Mouse (Mus musculus) thymus, postnatal 4 days (tissue): Measurements from ENCODE around the gene S100a7a.
A peak's percentile ranks its signal among the peaks of the same experiment; 100 is the strongest.

Experiments used
- DNase-seq: peaks from one replicate; pipeline ENCODE4 v3.0.0; 2021

S100a7a gene

GRCm38 (mm10) chr3:90629298-90629697 lies 24.5 kb upstream of the S100a7a start:
- no peak for DNase-seq

DNA sequence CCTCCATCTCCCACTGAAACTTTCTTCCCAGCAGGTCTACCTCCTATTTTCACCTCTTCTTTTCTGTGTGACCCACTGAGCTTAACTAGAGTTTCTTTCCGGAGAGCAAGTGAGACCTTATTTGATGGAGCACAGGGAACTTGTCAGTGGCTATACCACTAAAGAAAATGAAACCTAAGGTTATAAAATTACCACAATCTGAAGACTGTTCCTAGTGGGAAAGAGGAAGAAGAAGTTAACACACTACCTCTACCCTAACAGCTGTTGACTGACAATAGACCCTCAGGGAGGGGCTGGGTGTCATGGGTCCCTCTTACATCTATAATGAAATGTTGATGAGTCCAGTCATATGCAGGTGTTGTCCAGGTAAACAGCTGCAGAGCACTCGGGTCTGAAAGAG lies 21.8 kb upstream of the S100a7a start:
- no peak for DNase-seq

GRCm38 (mm10) chr3:90638511-90639275 lies 15.1 kb upstream of the S100a7a start:
- DNase-seq: no peak

DNA sequence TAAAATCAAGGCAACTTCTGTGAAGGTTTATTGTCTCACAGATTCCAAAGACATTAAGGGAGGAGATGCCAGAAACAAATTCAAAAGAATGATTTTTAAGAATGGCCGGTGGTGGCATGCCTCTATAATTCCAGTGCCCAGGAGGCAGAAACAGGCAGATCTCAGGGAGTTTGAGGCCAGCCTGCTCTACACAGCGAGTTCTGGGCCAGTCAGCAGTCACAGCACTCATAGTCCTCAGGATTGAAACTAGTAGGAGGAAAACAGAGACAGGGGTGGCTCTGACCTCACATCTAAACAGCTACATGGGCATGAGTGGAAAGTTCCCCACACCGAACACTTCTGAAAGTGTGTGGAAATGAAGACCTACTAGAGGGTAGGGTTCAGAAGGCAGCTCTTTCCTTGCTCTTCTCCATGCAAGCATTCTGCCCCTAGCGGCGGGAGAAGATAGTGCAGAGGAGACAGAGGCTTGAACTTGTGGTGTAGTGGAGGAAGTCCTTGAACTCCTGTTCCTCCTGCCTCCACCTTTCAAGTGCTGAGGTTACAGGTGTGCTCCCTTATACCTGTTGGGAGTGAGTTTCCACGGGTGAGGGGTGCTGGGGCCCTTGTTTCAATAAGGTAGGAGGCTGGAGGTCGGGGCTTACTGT lies 14.2 kb upstream of the S100a7a start:
- peak; percentile 81 for DNase-seq

DNA sequence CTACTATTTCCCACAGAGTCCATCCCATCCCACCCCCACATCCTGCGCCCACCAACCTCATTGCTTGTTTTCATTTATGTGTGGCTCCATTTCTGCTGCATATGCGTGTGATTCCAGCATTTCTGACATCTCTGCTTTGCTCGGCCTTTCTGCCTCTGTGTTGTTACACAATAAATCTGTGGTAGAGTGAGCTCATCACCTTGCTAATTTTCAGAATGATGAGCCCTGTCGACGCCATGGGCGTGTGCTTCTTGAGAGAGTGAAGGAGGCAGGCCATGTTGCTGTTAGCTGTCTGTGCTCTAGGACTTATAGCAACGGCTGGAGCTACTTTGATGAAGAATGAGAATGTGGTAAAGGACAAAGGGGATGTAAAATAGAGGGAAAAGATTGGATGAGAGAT lies 12.8 kb upstream of the S100a7a start:
- no peak for DNase-seq

DNA sequence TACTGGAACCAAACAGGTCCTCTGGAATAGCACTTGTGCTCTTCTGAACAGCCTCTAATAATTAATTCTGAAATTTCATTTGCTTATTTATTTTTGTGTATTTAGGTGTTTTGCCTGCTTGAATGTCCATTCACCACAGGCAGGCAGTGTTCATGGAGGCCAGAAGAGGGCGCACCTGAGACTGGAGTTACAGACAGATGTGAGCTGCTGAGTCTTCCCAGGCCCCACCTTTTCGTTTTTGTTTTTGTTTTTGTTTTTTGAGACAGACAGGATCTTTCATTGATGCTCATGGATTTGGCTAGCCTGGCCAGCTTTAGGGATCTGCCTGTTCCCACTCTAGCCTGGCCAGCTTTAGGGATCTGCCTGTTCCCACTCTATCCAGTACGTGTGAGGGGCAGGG lies 9.6 kb upstream of the S100a7a start:
- peak; percentile 82 for DNase-seq

- no peak for DNase-seq
Observed at GRCm38 (mm10) chr3:90647291-90647690, 6.5 kb upstream of the S100a7a start.

DNA sequence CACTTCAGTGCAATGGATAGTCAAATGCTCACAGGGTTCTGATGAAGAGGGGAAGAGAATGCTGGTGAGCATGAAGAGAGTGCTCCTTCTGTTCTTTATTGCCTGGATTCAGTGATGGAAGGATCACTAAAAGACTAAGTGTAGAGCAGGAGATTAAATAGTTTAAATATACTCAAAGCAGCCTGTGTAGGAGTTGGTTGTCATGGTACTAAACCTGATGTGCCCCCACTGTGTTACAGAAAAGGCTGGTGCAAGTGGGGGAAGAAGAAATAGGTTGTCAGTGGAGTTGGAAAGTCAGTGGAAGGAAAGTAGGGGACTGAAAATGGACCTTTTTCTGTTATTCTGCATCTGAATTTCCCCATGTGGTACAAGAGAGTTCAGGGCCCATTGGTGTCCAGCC lies 4.8 kb upstream of the S100a7a start:
- DNase-seq: no peak

DNA sequence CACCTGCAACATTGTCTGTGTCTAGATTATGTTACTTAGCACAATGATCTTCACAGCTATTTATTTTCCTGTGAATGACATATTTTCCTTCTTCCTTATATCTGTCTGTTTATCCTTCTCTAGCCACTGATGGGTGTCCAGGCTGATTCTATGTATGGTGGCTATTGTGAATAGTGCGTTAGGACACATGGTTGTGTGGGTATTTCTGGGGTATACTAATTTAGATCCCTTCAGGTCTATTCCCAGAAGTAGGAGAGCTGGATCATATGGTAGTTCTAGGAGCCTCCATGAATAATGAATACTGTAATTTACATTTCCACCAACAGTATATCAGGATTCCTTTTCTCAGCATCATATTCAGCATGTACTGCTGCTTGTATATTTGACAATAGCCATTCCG lies 4.0 kb upstream of the S100a7a start:
- no peak for DNase-seq

- DNase-seq: peak; percentile 75
Observed at GRCm38 (mm10) chr3:90652878-90653508, 824 bp upstream of the S100a7a start.

GRCm38 (mm10) chr3:90657405-90657804 lies 3.6 kb downstream of the S100a7a start:
- peak; percentile 46 for DNase-seq

- DNase-seq: no peak
Observed at GRCm38 (mm10) chr3:90659364-90660044, 5.7 kb downstream of the S100a7a start.

- DNase-seq: no peak
Observed at GRCm38 (mm10) chr3:90664219-90664618, 10.4 kb downstream of the S100a7a start.

DNA sequence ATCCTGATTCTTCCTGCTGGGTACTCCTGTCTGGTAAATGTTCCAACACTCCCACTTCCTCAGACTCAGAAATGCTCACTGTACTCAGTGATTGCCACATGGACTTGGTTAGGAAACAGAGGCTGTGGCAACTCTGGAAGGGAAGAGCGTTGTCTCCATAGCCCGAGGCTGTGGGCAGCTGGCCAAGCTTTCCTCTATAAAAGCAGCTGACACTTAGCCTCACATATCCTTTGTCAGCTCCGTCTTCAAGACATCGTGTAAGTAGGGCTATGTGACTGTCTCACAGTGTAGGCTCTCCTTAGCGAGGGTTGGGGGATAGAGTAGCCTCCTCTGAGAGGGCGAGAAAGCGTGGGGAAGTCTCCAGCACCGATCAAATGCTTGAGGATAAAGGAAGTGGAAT lies 15.0 kb downstream of the S100a7a start, which contains the start of gene S100a8:
S100a8 (plus strand) TSS at position 133 of the 400 bp plus-strand sequence.
- DNase-seq: no peak

DNA sequence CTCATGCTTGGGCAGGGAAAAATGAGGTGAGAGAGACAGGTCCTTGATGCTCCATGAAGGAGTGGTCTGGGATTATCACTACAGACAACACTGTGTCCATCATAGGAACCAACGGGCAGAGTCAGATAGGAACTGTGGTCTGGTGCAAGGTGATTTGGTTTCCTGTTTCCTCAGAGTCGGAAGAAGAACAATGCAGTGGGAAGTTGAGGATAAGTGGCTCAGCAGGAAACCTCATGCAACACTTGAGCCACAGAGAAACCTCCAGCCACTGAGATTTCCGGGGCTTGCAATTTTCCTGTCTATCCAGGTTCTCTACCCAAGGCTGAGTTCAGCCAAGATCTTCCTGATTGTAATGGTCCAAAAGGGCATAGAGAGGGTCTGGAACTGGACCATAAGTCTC lies 24.8 kb downstream of the S100a7a start:
- DNase-seq: no peak

- no peak for DNase-seq
Observed at GRCm38 (mm10) chr3:90683929-90684328, 30.1 kb downstream of the S100a7a start.

DNA sequence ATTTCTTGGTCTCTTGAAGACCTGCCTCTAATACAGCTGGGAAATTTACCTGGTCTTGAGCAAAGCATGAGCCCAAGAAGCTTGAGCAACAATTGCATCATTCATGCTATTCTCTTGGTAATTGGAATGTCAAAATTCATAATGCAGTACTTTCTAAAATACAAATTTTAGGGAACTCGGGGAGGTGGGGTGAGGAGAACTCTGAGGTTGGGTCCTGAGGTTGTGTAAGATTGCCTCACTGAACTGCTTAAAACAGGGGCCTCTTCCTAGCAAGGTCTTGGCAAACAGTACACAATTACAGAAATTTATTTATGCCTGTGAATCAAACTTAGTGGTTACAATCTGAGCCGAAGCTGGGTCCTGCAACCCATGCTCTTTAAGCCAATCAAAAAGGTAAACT lies 33.0 kb downstream of the S100a7a start:
- no peak for DNase-seq

DNA sequence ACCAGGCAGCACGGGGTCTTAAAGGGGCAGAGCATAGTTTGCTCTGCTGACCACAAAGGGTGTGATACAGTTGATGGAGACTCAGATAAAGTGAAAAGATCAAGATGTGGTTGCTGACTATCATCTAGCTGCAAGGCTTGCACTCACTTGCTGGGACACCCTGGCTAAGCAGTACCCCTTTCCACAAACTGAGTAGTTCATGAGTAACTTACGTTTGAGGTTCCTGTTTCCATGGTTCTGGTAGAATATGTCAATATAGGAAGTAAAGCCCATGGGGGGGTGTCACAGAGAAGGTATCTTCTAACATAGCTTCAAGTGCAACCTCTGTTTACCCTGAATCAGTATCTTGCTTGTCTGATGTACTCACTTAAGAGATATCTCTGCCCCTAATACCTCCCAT lies 39.7 kb downstream of the S100a7a start:
- no peak for DNase-seq

- no peak for DNase-seq
Observed at GRCm38 (mm10) chr3:90695613-90696012, 41.8 kb downstream of the S100a7a start, which contains the start of gene S100a9. TSS of gene S100a9 (minus strand) at chr3:90695721.

- no peak for DNase-seq
Observed at GRCm38 (mm10) chr3:90702244-90702643, 48.4 kb downstream of the S100a7a start.
